Mouse (Mus musculus) neural tube, embryonic 14.5 days (tissue): ENCODE measurements at regions not wholly inside any gene's neighbourhood (a gene's known extent, or its start where the extent isn't known, plus 50 kb on each side); places are given as distances from the start of the nearest gene placed in this dataset.

ENCODE experiments used
- ATAC-seq: fragments of 200-750 bp; cut with Nextera tagmentation; 2 replicates; pipeline ENCODE4 v1.8.0; 2017; ENCODE audit warnings: low read depth, mild to moderate bottlenecking, moderate TSS enrichment, moderate library complexity
- H3K27ac ChIP-seq: fragments of 300-500 bp; sonication (generic); 2 replicates; pipeline ENCODE4 v1.5.1; 2014; ENCODE audit warnings: low read depth, mild to moderate bottlenecking, control low read depth, low read length, moderate library complexity, mixed read lengths
- H3K27me3 ChIP-seq: fragments of 300-500 bp; sonication (generic); 2 replicates; pipeline ENCODE4 v1.6.1; 2014; ENCODE audit warnings: low read length; ENCODE audit not compliant: control insufficient read depth, insufficient read depth
- H3K36me3 ChIP-seq: fragments of 300-500 bp; sonication (generic); 2 replicates; pipeline ENCODE4 v1.6.1; 2014; ENCODE audit warnings: low read length, mixed read lengths; ENCODE audit not compliant: control insufficient read depth, insufficient read depth
- H3K4me1 ChIP-seq: fragments of 300-500 bp; sonication (generic); 2 replicates; pipeline ENCODE4 v1.6.1; 2014; ENCODE audit warnings: low read length; ENCODE audit not compliant: control insufficient read depth, insufficient read depth
- H3K4me2 ChIP-seq: fragments of 300-500 bp; sonication (generic); 2 replicates; pipeline ENCODE4 v1.6.1; 2014; ENCODE audit warnings: mild to moderate bottlenecking, low read depth, low read length, control low read depth
- H3K4me3 ChIP-seq: fragments of 300-500 bp; sonication (generic); 2 replicates; pipeline ENCODE4 v1.5.1; 2014; ENCODE audit warnings: low read depth, low read length, control low read depth, mixed read lengths
- H3K9ac ChIP-seq: fragments of 300-500 bp; sonication (generic); replicated peaks from 2 replicates; pipeline ENCODE4 v1.6.1; 2014; ENCODE audit warnings: low read depth, mild to moderate bottlenecking, control low read depth, low read length, mixed read lengths
- H3K9me3 ChIP-seq: fragments of 300-500 bp; sonication (generic); 2 replicates; pipeline ENCODE4 v1.6.1; 2016; ENCODE audit warnings: low read length; ENCODE audit not compliant: control insufficient read depth
- WGBS: fragments of 180-500 bp; shearing (Covaris S2); extraction: QIAGEN DNeasy Blood & Tissue Kit; methylation state at CpG from one replicate; pipeline ENCODE4 v1.1.7; 2014; 5-methylcytosine and 5-hydroxymethylcytosine counted together

DNA sequence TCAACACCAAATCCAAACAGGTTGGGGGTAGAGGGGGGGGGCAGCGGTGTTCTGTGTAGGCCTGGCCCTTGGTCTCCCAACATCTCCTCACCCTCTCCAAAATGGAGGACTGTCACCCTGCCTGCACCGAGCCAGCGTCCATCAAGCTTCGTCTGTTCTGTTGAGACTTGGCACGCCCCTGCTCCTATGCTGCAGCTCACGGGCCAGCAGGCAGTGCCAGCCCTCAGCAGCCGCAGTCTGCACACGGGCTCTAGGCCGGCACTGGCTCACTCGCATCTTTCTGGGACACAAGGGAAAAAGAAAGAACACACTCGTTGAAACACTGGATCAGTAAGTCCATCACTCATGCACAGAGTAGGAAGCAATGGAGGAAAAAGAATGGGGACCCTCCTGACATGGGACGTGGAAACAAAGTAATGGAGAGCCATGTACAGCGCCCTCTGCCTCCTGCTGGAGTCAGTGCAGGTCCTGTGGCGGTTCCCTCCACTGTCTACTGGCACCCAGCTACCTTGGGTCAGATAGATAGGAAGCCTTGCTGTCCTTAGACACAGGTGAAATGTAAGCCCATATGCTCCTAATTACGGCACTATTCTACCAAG lies 109.0 kb upstream of the 1700016C15Rik start:
- H3K4me2 ChIP-seq = no peak overlapping the region
- H3K27ac ChIP-seq = no peak overlapping the region
- H3K9me3 ChIP-seq = no peaks in the 10 kb centered on the region
- no peak for ATAC-seq
- H3K4me3 ChIP-seq = no peak overlapping the region
- no peaks in the 10 kb centered on the region for H3K36me3 ChIP-seq
- 84% methylated on average over 15 of the region's 15 CpGs for WGBS
- no peak overlapping the region for H3K9ac ChIP-seq
- no peaks in the 10 kb centered on the region for H3K4me1 ChIP-seq
- H3K27me3 ChIP-seq = no peaks in the 10 kb centered on the region

DNA sequence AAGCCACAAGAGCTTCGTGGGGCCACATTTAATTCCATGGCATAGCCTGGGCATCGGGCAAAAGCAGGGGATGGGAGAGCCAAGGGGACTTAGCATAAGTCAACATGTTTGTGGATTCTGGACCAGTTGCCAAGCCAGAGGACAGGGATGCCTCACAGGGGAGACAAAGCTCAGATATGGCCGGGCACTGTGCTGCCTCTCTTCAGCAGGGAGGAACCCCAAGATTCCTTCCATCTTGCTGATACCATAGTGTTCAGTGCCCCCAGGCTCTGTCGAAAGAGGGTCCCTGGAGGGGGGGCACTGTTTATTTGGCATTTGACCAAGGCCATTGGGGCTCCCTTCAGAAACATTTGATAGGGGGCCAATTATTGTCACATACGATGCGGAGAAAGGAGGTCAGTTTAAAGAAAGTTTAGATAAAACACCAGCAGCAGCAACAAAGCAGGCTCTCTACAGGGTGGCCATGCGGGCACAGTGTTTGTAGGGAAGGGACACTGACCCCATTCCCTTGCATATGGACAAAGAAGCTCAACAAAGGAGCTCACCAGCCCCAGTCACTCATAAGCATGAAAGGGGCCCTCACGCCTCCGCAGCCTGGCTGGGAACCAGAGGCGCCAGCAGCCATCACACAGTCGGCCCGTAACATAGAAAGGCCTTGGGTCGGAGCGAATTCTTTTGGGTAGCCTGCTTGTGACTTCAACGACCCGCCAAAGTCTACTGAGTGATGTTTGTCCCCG lies 107.6 kb upstream of the 1700016C15Rik start:
- H3K4me1 ChIP-seq = no peaks in the 10 kb centered on the region
- H3K27ac ChIP-seq = no peak overlapping the region
- H3K4me3 ChIP-seq = no peak overlapping the region
- 56% methylated on average over 17 of the region's 17 CpGs for WGBS
- no peak for ATAC-seq
- no peak overlapping the region for H3K4me2 ChIP-seq
- no peaks in the 10 kb centered on the region for H3K9me3 ChIP-seq
- no peaks in the 10 kb centered on the region for H3K36me3 ChIP-seq
- H3K27me3 ChIP-seq = no peaks in the 10 kb centered on the region
- H3K9ac ChIP-seq = no peak overlapping the region

DNA sequence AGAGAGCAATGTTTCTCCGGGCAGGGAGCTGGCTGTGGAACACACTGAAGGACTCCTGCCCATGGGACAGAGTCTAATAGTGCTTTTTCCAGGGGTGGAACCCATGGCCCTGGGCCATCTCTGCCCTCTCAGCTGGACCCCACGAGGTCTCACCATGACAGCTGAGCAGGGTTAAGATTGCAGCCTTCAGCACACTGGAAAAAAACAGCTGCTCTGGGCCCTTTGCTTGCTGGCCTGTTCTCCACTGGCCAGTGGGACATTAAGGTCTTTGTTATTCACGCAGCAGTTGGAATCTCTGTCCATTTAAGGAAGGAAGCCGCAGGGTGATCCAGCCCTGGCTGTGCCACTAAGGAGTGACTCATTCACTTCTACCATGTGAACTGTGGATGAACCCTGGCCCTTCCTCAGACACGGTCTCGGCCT lies 106.3 kb upstream of the 1700016C15Rik start:
- H3K27me3 ChIP-seq = no peaks in the 10 kb centered on the region
- no peak overlapping the region for H3K4me2 ChIP-seq
- H3K4me3 ChIP-seq = no peak overlapping the region
- no peak overlapping the region for H3K27ac ChIP-seq
- H3K9ac ChIP-seq = no peak overlapping the region
- no peaks in the 10 kb centered on the region for H3K36me3 ChIP-seq
- no peaks in the 10 kb centered on the region for H3K9me3 ChIP-seq
- ATAC-seq = peak; percentile 65; the same call in 1 of the 2 replicates
- H3K4me1 ChIP-seq = no peaks in the 10 kb centered on the region
- WGBS = 19% methylated on average over 6 of the region's 6 CpGs

DNA sequence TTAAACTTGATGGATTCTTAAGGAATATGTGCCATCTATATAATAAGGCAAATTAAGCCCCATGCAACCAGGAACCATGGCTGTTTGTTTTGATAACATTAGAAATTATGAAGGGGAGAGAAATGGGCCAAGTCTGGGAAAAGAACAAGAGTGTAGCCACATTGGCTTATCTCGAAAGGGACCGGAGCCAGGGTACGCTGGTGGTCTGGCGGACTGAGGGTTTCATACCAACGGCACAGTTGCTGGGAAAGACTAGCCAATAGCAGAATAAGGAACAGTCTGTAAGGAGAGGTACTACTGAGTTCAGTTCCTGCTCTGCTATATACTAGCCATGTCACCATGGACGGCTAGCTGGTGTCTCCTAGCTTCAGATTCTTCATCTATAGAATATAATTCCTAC lies 105.9 kb upstream of the 1700016C15Rik start:
- Histone ChIP-seq H3K36me3 (no peaks in the 10 kb centered on the region), H3K9ac (no peak overlapping the region), H3K4me3 (no peak overlapping the region), H3K9me3 (no peaks in the 10 kb centered on the region), H3K4me2 (no peak overlapping the region), H3K27me3 (no peaks in the 10 kb centered on the region), H3K4me1 (no peaks in the 10 kb centered on the region), H3K27ac (no peak overlapping the region)
- WGBS = 80% methylated on average over 6 of the region's 6 CpGs
- ATAC-seq = no peak

DNA sequence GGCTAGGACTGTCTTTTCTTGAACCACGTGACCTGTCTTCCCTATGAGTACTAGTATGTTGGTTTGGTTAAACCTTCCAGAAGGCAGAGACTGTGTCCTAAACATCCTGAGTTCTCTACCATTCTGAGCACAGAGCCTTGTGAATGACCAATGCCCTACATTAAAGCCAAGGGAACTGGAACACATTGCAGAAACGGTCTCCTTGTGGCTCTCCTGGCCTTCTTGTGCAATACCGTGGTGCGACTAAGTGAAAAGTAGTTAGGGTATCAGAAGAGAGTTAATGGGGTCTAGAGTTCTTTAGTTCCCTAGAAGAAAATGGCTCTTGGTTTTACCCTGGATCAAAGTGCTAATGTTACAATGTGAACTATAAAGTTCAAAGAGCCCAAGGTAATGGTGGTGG lies 101.8 kb upstream of the 1700016C15Rik start:
- Histone ChIP-seq H3K4me1 (no peaks in the 10 kb centered on the region), H3K27me3 (no peaks in the 10 kb centered on the region), H3K4me2 (no peak overlapping the region), H3K9ac (no peak overlapping the region), H3K36me3 (no peaks in the 10 kb centered on the region), H3K27ac (no peak overlapping the region), H3K9me3 (no peaks in the 10 kb centered on the region), H3K4me3 (no peak overlapping the region)
- WGBS = 93% methylated on average over 4 of the region's 4 CpGs
- ATAC-seq = no peak

DNA sequence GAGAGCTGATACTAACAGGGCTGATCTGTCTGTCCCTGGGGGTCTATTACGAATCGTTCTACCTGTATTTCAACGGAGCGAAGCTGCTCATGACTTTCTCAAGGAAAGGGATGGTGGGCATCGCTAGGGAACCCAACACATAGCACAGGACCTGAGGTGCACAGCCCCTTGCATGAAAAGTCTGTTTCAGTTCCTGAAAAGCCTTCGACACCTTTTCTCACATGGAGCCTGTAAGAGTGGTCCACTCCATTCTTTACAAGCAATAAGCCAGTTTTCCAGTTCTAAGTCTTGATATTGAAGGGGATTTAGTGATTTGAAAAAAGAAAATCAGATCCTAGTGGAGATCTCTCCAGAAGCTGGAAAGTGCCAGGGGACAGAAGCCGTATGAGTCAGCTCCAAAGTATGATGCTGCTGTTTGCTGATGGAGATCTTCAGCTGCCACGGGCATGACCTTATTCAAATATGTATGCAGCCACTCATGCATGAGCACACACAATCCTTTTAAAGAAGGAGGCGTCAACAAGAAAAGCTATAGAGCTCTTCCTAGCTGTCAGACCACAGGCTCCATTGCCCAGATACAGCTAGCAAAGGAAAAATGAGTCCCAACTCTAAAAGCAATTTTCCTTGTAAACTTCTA lies 95.5 kb upstream of the 1700016C15Rik start:
- Histone ChIP-seq H3K36me3 (no peaks in the 10 kb centered on the region), H3K4me1 (no peaks in the 10 kb centered on the region), H3K27ac (no peak overlapping the region), H3K9ac (no peak overlapping the region), H3K9me3 (no peaks in the 10 kb centered on the region), H3K4me3 (no peak overlapping the region), H3K4me2 (no peak overlapping the region), H3K27me3 (no peaks in the 10 kb centered on the region)
- WGBS = 86% methylated on average over 9 of the region's 9 CpGs
- no peak for ATAC-seq

DNA sequence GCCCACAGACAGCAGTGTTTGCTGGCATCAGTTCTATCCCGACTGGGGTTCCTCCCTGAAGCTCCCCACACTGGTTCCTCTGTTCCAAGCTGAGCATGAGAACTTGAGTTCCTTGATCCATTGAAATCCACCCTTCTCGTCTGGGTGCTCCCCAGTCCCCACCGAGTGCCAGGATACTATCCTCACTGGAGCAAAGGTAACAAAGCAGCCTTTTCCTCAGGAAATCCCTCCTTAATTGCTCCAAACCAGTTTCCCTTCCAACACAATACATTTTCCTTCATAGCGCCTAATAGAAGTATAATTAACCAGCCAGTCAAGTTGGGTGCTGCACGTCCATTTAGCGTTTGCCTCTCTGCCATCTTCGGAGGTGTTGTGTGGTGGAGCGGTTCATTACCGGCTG lies 92.6 kb upstream of the 1700016C15Rik start:
- 81% methylated on average over 9 of the region's 9 CpGs for WGBS
- Histone ChIP-seq H3K27ac (no peak overlapping the region), H3K9ac (no peak overlapping the region), H3K4me3 (no peak overlapping the region), H3K4me1 (peaks cover 11% of the 10 kb centered on the region; the same call in 1 of the 2 replicates), H3K36me3 (no peaks in the 10 kb centered on the region), H3K27me3 (no peaks in the 10 kb centered on the region), H3K9me3 (no peaks in the 10 kb centered on the region), H3K4me2 (no peak overlapping the region)
- no peak for ATAC-seq

DNA sequence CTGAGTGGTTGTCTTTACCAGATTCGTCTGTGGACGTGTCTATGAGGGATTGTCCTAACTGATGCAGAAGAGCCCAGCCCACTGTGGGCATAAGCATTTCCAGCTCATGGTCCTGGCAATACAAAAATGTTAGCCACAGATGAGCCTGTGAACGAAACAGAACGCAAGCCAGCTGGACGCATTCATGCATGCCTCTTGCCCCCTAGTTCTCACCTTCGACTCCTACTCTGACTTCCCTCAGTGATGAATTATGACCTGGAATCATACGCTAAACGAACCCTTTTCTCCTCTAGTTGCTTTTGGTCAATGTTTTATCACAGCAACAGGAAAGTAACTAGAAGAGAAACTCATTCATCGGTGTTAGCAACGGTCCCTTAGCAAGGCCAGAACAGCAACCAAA lies 91.2 kb upstream of the 1700016C15Rik start:
- H3K9me3 ChIP-seq = no peaks in the 10 kb centered on the region
- H3K4me2 ChIP-seq = no peak overlapping the region
- H3K27me3 ChIP-seq = no peaks in the 10 kb centered on the region
- no peak overlapping the region for H3K9ac ChIP-seq
- no peaks in the 10 kb centered on the region for H3K36me3 ChIP-seq
- no peak overlapping the region for H3K4me3 ChIP-seq
- H3K27ac ChIP-seq = no peak overlapping the region
- no peak for ATAC-seq
- peaks cover 11% of the 10 kb centered on the region; the same call in 1 of the 2 replicates for H3K4me1 ChIP-seq
- 78% methylated on average over 10 of the region's 10 CpGs for WGBS
